Mouse (Mus musculus) midbrain, embryonic 12.5 days (tissue): ENCODE data around the gene Ephb6. TPM values are rescaled to one million over a fixed set of nuclear protein-coding genes. Genes with fewer than 3 reads are reported as not detected.
"Not testable (repeated sequence)": the region's sequence is repeated elsewhere in the genome, so short reads cannot be mapped to it uniquely, and the experiment has no call there.

Experiments
- ATAC-seq: fragments of 200-750 bp; cut with Nextera tagmentation; 2 replicates; pipeline ENCODE4 v1.8.0; 2017; ENCODE audit warnings: low read depth, moderate TSS enrichment, moderate library complexity; ENCODE audit not compliant: low FRiP score
- H3K27ac ChIP-seq: fragments of 300-500 bp; sonication (generic); replicated peaks from 2 replicates; pipeline ENCODE4 v1.5.1; 2016; ENCODE audit warnings: mild to moderate bottlenecking
- H3K27me3 ChIP-seq: fragments of 300-500 bp; sonication (generic); 2 replicates; pipeline ENCODE4 v1.6.1; 2016; ENCODE audit warnings: mild to moderate bottlenecking
- H3K36me3 ChIP-seq: fragments of 300-500 bp; sonication (generic); 2 replicates; pipeline ENCODE4 v1.6.1; 2016
- H3K4me1 ChIP-seq: fragments of 300-500 bp; sonication (generic); 2 replicates; pipeline ENCODE4 v1.6.1; 2016
- H3K4me2 ChIP-seq: fragments of 300-500 bp; sonication (generic); replicated peaks from 2 replicates; pipeline ENCODE4 v1.6.1; 2016; ENCODE audit warnings: mild to moderate bottlenecking, moderate library complexity
- H3K4me3 ChIP-seq: fragments of 300-500 bp; sonication (generic); 2 replicates; pipeline ENCODE4 v1.5.1; 2016; ENCODE audit warnings: mild to moderate bottlenecking
- H3K9ac ChIP-seq: fragments of 300-500 bp; sonication (generic); replicated peaks from 2 replicates; pipeline ENCODE4 v1.6.1; 2016; ENCODE audit warnings: mild to moderate bottlenecking, moderate library complexity
- H3K9me3 ChIP-seq: fragments of 300-500 bp; sonication (generic); 2 replicates; pipeline ENCODE4 v1.6.1; 2016; ENCODE audit warnings: mild to moderate bottlenecking
- WGBS: fragments of 180-500 bp; shearing (Covaris S2); methylation state at CpG from one replicate; pipeline ENCODE4 v1.1.7; 2016; 5-methylcytosine and 5-hydroxymethylcytosine counted together
- polyA plus RNA-seq: library from polyadenylated mRNA; unstranded; fragments of >200 nt; fragmentation: Nextera tagmentation; extraction: Ambion mirVana; gene quantifications from 2 replicates; pipeline ENCODE4 v1.2.1, GENCODE M21; 2016

Ephb6 gene
- polyA plus RNA-seq, result 17.6 and 20.7 TPM in 2 replicates

DNA sequence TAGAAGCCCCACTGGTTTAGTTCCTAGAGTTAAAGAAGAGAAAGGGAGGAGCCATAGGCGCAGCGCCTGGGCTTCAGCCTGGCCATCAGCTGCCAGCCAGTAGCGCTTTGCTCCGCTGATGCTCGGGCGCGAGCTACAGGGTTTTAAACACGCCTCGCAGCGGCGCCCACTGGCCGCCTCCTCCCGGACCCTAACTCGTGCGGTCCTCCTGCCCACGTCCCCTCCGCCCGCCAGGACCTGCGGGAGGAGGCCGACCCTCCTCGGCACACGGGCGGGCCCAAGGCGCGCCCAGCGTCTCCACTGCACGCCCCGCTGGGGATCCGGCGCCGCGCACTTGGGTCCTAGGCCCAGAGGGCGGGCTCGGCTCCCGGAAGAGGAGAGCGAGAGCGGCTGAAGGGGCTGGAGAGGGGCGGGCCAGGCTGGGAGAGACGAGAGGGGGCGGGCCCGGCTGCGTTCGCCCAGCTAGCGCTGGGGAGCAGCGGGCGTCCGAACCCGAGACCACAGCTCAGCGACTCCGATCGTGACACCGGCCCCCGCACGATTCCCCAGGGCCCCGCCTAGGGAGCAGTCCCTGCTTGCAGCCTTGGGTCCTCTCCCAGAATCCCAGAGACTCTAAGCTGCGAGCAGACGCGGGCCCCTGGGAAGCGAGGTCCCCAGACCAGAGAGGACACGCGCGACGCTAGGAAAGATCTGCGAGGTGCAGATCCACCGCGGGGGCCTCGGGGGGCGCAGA, at the start of gene Ephb6:
TSS of gene Ephb6 (plus strand) at position 422 of the 733 bp plus-strand sequence.
- H3K27me3 ChIP-seq, result 0 out of 2 replicates have a peak, but pooled peaks cover 5% of the 10 kb centered on the region
- no peaks in the 10 kb centered on the region for H3K36me3 ChIP-seq
- peak within 1 kb of the TSS; percentile 84 for H3K4me2 ChIP-seq
- WGBS, result 1% methylated on average over 59 of the region's 68 CpGs
- H3K27ac ChIP-seq, result peak within 1 kb of the TSS; percentile 88
- no peaks in the 10 kb centered on the region for H3K9me3 ChIP-seq
- peak within 1 kb of the TSS; percentile 86 for H3K9ac ChIP-seq
- peak; percentile 93 for ATAC-seq
- H3K4me3 ChIP-seq, result peak within 1 kb of the TSS; percentile 75
- H3K4me1 ChIP-seq, result peaks cover 6% of the 10 kb centered on the region; the same call in 1 of the 2 replicates

DNA sequence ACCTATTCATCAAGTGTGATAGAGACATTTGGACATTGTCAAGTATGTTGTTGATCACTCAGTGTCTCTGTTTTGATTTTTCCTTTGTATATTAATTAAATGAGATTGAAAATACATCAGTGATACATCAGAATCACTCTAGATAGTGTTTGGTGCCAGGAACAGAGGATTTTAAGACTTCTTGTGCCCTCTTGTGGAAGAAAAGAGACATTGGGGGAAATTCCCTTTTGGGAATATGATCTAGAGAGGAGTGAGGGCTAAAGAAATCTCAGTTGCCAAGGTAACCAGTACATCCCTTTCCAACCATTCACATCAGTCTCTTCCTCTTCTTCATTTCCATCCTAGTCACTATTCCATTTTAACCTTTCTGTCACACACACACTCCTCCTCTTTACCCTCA, 48.9 kb upstream of the Ephb6 start:
- ATAC-seq, result 0 out of 2 replicates have a peak, but pooled peaks have one; percentile 30
- Histone ChIP-seq H3K27me3 (no peaks in the 10 kb centered on the region), H3K9me3 (no peaks in the 10 kb centered on the region)

DNA sequence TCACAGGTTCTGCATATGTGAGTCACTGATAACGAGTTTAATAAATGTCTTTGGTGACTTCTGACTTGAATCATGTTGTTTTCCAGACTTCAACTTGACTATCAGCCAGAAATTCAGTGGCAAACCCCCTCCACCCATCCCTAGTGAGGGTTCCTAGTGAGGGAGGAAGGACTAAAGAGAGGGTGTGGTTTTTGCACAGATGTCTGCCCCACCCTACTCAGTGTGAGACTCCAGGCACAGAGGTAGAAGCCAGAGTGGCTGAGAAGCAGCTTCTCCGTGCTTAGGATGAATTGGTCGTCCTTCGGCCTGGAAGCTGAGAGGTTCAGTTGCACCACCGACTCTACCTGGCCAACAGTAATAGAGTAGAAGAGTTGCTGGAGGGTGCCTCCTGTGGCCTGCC, 47.8 kb upstream of the Ephb6 start:
- H3K4me2 ChIP-seq, result no peak overlapping the region
- no peak for ATAC-seq
- no peaks in the 10 kb centered on the region for H3K36me3 ChIP-seq
- no peak overlapping the region for H3K27ac ChIP-seq
- H3K9ac ChIP-seq, result no peak overlapping the region
- no peaks in the 10 kb centered on the region for H3K4me1 ChIP-seq
- no peaks in the 10 kb centered on the region for H3K9me3 ChIP-seq
- no peak overlapping the region for H3K4me3 ChIP-seq
- H3K27me3 ChIP-seq, result no peaks in the 10 kb centered on the region
- WGBS, result 79% methylated on average over 5 of the region's 5 CpGs

More for the DNA sequence above, 48.9 kb upstream of the Ephb6 start:
- no peaks in the 10 kb centered on the region for H3K4me1 ChIP-seq
- no peak overlapping the region for H3K4me2 ChIP-seq
- H3K4me3 ChIP-seq, result no peak overlapping the region
- no peak overlapping the region for H3K27ac ChIP-seq
- no peak overlapping the region for H3K9ac ChIP-seq
- H3K36me3 ChIP-seq, result no peaks in the 10 kb centered on the region

DNA sequence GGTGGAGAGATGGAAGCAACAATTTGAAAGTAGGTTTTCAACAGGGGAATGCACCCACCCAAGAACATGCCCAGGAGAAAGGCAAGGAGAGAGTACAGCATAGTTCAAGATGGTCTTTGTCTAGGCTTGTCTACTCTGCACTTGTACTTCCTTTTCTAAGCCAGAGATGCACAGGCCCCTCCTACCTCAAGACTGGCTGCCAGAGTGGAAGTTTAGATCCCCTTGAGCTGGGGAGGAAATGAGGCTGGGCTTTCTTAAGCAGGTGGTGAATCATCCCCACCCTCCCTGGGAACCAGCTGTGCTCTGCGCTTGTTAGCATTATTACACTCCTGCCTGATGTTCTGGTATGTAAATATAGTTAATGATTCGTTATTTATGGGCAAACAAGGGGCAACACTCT, 47.0 kb upstream of the Ephb6 start:
- no peak for ATAC-seq
- H3K4me3 ChIP-seq, result no peak overlapping the region
- H3K9me3 ChIP-seq, result no peaks in the 10 kb centered on the region
- H3K4me1 ChIP-seq, result no peaks in the 10 kb centered on the region
- no peaks in the 10 kb centered on the region for H3K36me3 ChIP-seq
- no peak overlapping the region for H3K27ac ChIP-seq
- no peak overlapping the region for H3K9ac ChIP-seq
- no peak overlapping the region for H3K4me2 ChIP-seq
- no peaks in the 10 kb centered on the region for H3K27me3 ChIP-seq
- 59% methylated on average over 2 of the region's 2 CpGs for WGBS

DNA sequence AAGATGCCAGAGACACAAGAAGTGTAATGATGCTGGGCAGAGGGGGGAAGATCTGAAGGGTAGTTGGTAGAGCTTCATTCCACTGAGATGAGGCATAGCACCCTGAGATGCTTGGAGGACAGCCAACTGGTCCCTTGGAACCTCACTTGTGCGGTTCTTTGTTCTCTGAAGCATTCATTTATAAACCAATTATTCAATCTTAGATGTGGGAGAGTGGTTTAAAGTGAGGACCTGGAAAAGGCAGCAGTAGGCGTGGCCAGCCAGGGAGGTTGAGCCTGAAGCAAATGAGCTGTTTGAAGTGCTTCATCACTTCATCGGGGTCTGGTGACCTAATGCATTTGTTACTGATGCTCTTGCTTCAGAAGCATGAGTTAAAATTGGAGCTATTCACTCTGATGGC, 46.0 kb upstream of the Ephb6 start:
- Histone ChIP-seq H3K4me2 (no peak overlapping the region), H3K36me3 (no peaks in the 10 kb centered on the region), H3K4me1 (no peaks in the 10 kb centered on the region), H3K4me3 (no peak overlapping the region), H3K9ac (no peak overlapping the region), H3K27ac (no peak overlapping the region), H3K9me3 (no peaks in the 10 kb centered on the region), H3K27me3 (no peaks in the 10 kb centered on the region)
- no peak for ATAC-seq
- WGBS, result 72% methylated on average over 3 of the region's 3 CpGs

DNA sequence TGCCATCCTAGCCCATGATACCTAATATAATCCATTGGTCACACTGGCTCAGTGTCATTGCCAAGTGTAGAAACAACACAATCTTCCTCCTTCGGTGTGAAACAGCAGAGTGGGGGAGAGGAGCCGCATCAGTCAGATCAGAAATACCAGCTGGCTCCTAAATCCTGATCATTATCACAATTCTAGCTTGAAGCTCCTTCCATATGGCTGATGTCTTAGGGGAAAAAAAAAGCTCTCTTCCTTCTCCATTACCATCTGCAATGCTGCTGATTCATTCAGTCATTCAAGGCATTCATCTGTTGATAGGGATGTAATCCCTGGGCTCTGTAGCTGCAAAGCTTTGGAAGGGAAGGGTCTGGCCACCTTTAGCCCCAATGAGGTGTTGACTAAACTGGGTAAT, 45.0 kb upstream of the Ephb6 start:
- ATAC-seq, result no peak
- H3K36me3 ChIP-seq, result no peaks in the 10 kb centered on the region
- H3K9ac ChIP-seq, result no peak overlapping the region
- no peaks in the 10 kb centered on the region for H3K27me3 ChIP-seq
- no peak overlapping the region for H3K27ac ChIP-seq
- H3K4me2 ChIP-seq, result no peak overlapping the region
- H3K4me1 ChIP-seq, result no peaks in the 10 kb centered on the region
- no peak overlapping the region for H3K4me3 ChIP-seq
- no peaks in the 10 kb centered on the region for H3K9me3 ChIP-seq
- 89% methylated on average over 2 of the region's 2 CpGs for WGBS

DNA sequence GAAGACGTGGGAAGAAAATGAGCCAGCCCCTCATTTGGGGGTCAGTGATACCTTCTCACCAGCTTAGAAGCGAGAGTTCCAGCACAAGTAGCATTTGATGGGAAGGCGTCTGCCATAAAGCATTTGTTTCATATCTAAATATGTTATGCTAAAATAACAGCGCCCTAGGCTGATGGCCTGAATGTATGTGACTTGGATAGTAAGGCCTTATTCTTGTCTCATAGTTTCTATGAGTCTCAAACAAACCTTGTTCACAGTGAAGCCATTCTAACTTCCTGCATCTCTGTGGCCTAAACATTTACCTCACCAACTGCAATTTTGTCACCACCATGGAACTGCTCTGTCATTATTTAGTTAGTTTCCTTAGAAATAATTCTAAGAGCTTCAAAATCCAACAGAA, 42.7 kb upstream of the Ephb6 start:
- Histone ChIP-seq H3K4me3 (peak overlapping the region; percentile 21; the same call in 1 of the 2 replicates), H3K9ac (no peak overlapping the region), H3K27ac (no peak overlapping the region), H3K36me3 (no peaks in the 10 kb centered on the region), H3K9me3 (no peaks in the 10 kb centered on the region), H3K27me3 (no peaks in the 10 kb centered on the region), H3K4me1 (no peaks in the 10 kb centered on the region), H3K4me2 (peak overlapping the region; percentile 33)
- WGBS, result 94% methylated on average over 4 of the region's 4 CpGs
- ATAC-seq, result no peak

DNA sequence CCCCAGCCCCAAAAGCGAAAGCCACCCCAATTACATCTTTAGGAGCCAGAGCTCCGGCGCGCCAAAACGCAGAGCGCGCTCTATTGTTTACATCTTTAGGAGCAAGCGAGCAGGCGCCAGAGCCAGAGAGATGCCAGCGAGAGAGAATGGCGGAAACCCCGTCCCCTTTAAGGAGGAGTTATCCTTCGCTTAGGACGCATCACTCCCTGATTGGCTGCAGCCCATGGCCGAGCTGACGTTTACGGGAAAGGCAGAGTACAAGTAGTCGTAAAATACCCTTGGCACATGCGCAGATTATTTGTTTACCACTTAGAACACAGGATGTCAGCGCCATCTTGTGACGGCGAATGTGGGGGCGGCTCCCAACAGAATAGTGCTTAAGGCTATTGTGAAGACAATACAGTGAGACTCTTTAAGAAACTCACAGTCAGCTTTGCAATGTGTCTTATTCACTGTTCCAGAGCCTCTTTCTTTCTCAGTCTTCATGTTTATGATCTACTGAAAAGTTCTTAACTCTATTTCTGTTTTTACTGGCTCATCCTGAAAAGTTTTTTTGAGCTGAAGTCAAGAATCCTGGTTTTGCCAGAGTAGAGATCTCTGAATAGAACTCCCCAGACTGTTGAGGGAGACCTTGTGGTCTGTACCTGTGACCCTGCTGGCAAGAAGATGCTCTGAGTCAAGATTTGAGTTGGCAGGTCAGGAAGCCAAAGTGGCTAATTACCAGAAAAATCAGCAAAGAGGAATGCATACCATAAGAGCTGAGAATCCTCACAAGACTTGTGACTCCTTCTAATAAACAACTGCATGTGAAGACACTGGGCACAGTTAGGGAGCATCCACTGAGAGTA, 42.0 kb upstream of the Ephb6 start:
- not testable (repeated sequence) for H3K4me1 ChIP-seq, H3K4me3 ChIP-seq, H3K9me3 ChIP-seq, H3K27me3 ChIP-seq, H3K9ac ChIP-seq, H3K36me3 ChIP-seq, H3K27ac ChIP-seq
- peak; percentile 68 for ATAC-seq
- 66% methylated on average over 5 of the region's 23 CpGs for WGBS
- H3K4me2 ChIP-seq, result peak overlapping the region; percentile 33

DNA sequence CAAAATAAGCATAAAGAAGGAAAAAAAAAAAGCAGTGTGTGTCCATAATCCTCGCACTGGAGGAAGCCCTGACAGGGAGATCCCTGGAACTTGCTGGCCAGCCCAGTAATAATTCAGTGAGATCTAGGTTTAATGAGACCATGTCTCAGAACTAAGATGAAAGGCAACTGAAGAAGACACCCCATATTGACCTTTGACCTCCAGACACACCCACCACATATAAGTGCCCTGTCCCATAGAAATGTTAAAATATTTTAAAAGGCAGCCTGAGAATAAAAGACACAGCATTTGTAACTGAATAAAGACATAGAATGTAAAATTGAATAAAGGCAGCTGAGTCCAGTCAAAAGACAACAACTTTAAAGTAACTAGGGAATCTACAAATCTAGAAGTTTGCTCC, 40.0 kb upstream of the Ephb6 start:
- ATAC-seq, result no peak
- no peak overlapping the region for H3K4me3 ChIP-seq
- no peaks in the 10 kb centered on the region for H3K4me1 ChIP-seq
- H3K27ac ChIP-seq, result no peak overlapping the region
- 54% methylated on average over 1 of the region's 1 CpGs for WGBS
- H3K9ac ChIP-seq, result no peak overlapping the region
- no peaks in the 10 kb centered on the region for H3K36me3 ChIP-seq
- H3K9me3 ChIP-seq, result no peaks in the 10 kb centered on the region
- no peak overlapping the region for H3K4me2 ChIP-seq
- no peaks in the 10 kb centered on the region for H3K27me3 ChIP-seq

DNA sequence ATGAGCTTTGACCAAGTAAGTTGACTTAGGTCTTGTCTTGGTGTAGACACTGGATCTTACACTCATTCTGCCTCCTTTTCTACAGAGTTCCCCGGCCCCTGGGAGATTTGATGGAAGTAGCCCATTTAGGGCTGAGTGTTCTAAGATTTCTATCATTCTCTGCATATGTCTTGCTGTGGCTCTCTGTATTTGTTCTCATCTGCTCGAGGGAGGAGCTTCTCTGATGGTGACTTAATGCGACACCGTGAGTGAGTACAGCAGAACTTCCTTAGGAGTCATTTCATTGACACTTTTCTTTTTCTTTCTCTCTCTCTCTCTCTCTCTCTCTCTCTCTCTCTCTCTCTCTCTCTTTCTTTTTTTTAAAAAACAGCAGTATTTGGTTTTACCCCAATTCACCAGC, 38.3 kb upstream of the Ephb6 start:
- H3K36me3 ChIP-seq, result no peaks in the 10 kb centered on the region
- no peak overlapping the region for H3K4me2 ChIP-seq
- WGBS, result 86% methylated on average over 4 of the region's 4 CpGs
- no peak overlapping the region for H3K9ac ChIP-seq
- ATAC-seq, result no peak
- no peaks in the 10 kb centered on the region for H3K4me1 ChIP-seq
- no peak overlapping the region for H3K27ac ChIP-seq
- H3K27me3 ChIP-seq, result no peaks in the 10 kb centered on the region
- no peaks in the 10 kb centered on the region for H3K9me3 ChIP-seq
- H3K4me3 ChIP-seq, result no peak overlapping the region

DNA sequence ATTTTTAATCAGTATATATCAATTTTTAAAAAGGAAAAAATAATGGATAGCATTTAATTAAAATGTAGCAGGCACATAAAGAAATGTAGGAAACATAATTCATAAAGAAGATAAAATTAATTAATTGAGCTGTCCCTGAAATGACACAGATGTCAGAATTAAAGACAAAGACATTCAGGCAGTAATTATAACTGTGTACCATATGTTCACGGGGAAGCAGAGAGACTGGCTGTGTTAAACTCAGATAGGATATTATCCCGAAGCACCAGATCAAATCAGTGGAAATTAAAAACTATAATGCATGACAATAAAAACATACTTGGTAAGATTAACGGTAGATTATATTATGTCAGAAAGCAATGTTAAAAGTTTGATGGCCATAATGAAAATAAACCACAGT, 36.2 kb upstream of the Ephb6 start:
- Histone ChIP-seq H3K4me2 (no peak overlapping the region), H3K9ac (no peak overlapping the region), H3K27ac (no peak overlapping the region), H3K4me3 (no peak overlapping the region), H3K27me3 (no peaks in the 10 kb centered on the region), H3K36me3 (no peaks in the 10 kb centered on the region), H3K9me3 (no peaks in the 10 kb centered on the region), H3K4me1 (no peaks in the 10 kb centered on the region)
- 80% methylated on average over 3 of the region's 3 CpGs for WGBS
- ATAC-seq, result no peak

DNA sequence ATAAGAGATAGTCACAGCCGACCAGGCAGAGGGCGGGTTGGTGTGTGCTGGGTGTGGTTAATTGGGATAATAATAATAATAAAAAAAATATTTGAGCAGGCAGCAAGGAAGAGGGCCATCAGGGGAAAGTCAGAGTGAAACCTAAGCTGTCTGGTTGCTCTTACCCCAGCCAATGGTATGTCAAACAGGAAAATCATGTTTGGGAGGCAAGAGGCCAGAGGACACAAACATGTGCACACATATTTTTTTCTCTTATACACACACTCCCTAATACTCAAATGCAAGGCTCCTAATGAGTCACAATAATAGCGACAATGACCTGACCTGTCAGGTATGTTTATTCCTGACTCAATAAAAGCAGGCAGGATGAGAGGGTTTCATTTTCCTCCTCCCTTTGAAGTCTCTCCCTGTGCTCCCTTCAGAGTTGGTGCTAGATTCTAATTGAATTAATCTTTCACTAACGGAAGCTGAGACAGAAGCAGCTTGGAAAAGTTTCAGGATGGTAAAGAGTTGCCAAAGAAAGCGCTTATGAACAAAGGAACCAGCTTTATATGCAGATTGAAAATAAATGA, 28.7 kb upstream of the Ephb6 start:
- Histone ChIP-seq H3K36me3 (no peaks in the 10 kb centered on the region), H3K4me3 (no peak overlapping the region), H3K27ac (no peak overlapping the region), H3K9ac (no peak overlapping the region), H3K9me3 (no peaks in the 10 kb centered on the region), H3K4me1 (no peaks in the 10 kb centered on the region), H3K4me2 (no peak overlapping the region), H3K27me3 (no peaks in the 10 kb centered on the region)
- ATAC-seq, result no peak
- 61% methylated on average over 5 of the region's 5 CpGs for WGBS
